ENCODE assay signal across 9 mouse cellular contexts in the genomic region with DNA sequence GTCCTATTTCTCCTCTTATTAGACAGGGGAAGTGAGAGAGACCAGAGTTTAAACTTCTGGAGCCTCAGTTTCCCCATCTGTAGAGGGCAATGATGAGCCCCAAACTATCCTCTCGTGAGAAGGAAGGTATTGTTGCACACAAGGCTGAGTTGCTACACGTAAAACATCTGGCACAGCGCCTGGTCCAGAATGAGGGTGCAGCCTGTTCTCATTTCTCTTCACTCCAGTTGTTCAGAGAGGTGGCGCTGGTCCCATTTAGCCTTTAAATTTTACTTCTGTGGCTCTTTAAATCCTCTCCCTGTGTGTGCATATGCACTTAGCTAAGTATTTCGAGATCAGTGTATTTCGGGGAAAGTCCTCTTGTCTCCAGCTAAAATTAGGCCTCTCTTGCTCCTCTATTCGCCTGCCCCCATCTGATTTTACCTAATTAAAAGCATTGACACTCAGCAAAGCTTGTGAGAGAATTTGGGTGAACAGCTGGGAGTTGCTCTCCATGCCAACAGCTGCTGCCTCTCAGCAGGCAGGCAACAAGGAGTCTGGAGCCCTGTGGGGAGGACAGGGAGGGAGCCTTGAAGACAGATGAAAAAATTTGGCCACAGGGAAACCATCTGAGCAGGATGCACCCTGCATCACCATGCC.
DNase-seq lines count a peak whose midpoint lies in the region; ATAC-seq lines count a peak whose summit lies in the region.
"Had no signal": no experiment of that assay in that cellular context is flagged by ENCODE, and none has a peak within 500 bp of the region (broad histone marks: within the 10 kb centered on the region; RNA-seq: fewer than 3 reads in every experiment).

No protein-coding gene starts in this region.

- H3K27me3 ChIP-seq in kidney, embryonic 15.5 days, result no peaks in the 10 kb centered on the region
- H3K27me3 ChIP-seq in kidney, embryonic 16.5 days (ENCODE audit: insufficient read depth, low read length), result no peaks in the 10 kb centered on the region
- H3K27me3 ChIP-seq in limb, embryonic 13.5 days, result no peaks in the 10 kb centered on the region

- H3K9me3 ChIP-seq in kidney, embryonic 15.5 days (replicated peaks), result no peaks in the 10 kb centered on the region
- no peaks in the 10 kb centered on the region for H3K9me3 ChIP-seq in kidney, embryonic 16.5 days (ENCODE audit: low read length)
- H3K9me3 ChIP-seq in limb, embryonic 13.5 days, result no peaks in the 10 kb centered on the region

- no peak for ATAC-seq in kidney, embryonic 15.5 days (replicated peaks; ENCODE audit: low FRiP score)
- no peak for ATAC-seq in kidney, embryonic 16.5 days (ENCODE audit: low FRiP score, low TSS enrichment)
- no peak for ATAC-seq in limb, embryonic 13.5 days (ENCODE audit: low FRiP score, low read depth)

- whole genome bisulfite sequencing in kidney, embryonic 15.5 days, result 77% methylated on average over 7 of the region's 7 CpGs
- 73% methylated on average over 7 of the region's 7 CpGs for WGBS in kidney, embryonic 16.5 days
- 30% methylated on average over 7 of the region's 7 CpGs for WGBS in limb, embryonic 13.5 days

- H3K4me3 ChIP-seq in kidney, embryonic 15.5 days (replicated peaks), result no peak overlapping the region
- H3K4me3 ChIP-seq in kidney, embryonic 16.5 days (ENCODE audit: low read length), result no peak overlapping the region
- no peak overlapping the region for H3K4me3 ChIP-seq in limb, embryonic 13.5 days

- H3K9ac ChIP-seq in kidney, embryonic 15.5 days, result no peak overlapping the region
- no peak overlapping the region for H3K9ac ChIP-seq in kidney, embryonic 16.5 days (replicated peaks; ENCODE audit: low read length)
- no peak overlapping the region for H3K9ac ChIP-seq in limb, embryonic 13.5 days

- peaks cover 18% of the 10 kb centered on the region for H3K4me1 ChIP-seq in kidney, embryonic 15.5 days
- H3K4me1 ChIP-seq in kidney, embryonic 16.5 days (ENCODE audit: insufficient read depth, low read length), result peaks cover 5% of the 10 kb centered on the region; the same call in 1 of the 2 replicates
- peaks cover 57% of the 10 kb centered on the region for H3K4me1 ChIP-seq in limb, embryonic 13.5 days

- H3K36me3 ChIP-seq in kidney, embryonic 15.5 days, result no peaks in the 10 kb centered on the region
- no peaks in the 10 kb centered on the region for H3K36me3 ChIP-seq in kidney, embryonic 16.5 days (ENCODE audit: insufficient read depth, low read length)
- no peaks in the 10 kb centered on the region for H3K36me3 ChIP-seq in limb, embryonic 13.5 days

- DNase-seq in forelimb bud, embryonic 11.5 days (ENCODE audit: low read depth, low spot score), result peak; percentile 11
- peak; percentile 35 for DNase-seq in right cerebral cortex, postnatal 4 days
- no peak for DNase-seq in cerebellum, adult 8-10 months
- DNase-seq in adrenal gland, postnatal 25 days, result no peak
- no peak for DNase-seq in cerebellum, adult 11-12 months
- DNase-seq: kidney, adult 11 months had no signal

- H3K4me2 ChIP-seq in kidney, embryonic 15.5 days, result no peak overlapping the region
- no peak overlapping the region for H3K4me2 ChIP-seq in kidney, embryonic 16.5 days (replicated peaks; ENCODE audit: low read depth, low read length)
- H3K4me2 ChIP-seq in limb, embryonic 13.5 days (replicated peaks), result no peak overlapping the region

- H3K27ac ChIP-seq in kidney, embryonic 15.5 days, result 0 out of 2 replicates have a peak overlapping the region, but pooled peaks have one; percentile 24
- no peak overlapping the region for H3K27ac ChIP-seq in kidney, embryonic 16.5 days (ENCODE audit: low read length)
- H3K27ac ChIP-seq in limb, embryonic 13.5 days, result peak overlapping the region; percentile 78; the same call in 1 of the 2 replicates

Comparison
In these comparisons a context has a peak if more than half of its experiments do, and no peak if none do; other contexts are left out.
1. DNase-seq: peak in forelimb bud, embryonic 11.5 days (single experiment) and right cerebral cortex, postnatal 4 days (single experiment); none in cerebellum, adult 8-10 months (single experiment), adrenal gland, postnatal 25 days (single experiment) and cerebellum, adult 11-12 months (single experiment).